Mouse (Mus musculus): Measurements from ENCODE around the gene Med12l. TPM values are rescaled to one million over a fixed set of nuclear protein-coding genes. Genes with fewer than 3 reads are reported as not detected.

The Med12l gene
- polyA plus RNA-seq, 1 experiment from 2014 or later: 1.0 TPM

GRCm38 (mm10) chr3:59168476-59168875 lies 162.9 kb downstream of the Med12l start:
- DNase-seq (ENCODE audit: low spot score): no peak
- no peaks in the 10 kb centered on the region; the same call in 1 of the 2 replicates for H3K4me1 ChIP-seq
- no peaks in the 10 kb centered on the region for H3K9me3 ChIP-seq (replicated peaks)
- H3K4me3 ChIP-seq: no peak overlapping the region
- no peak overlapping the region for H3K27ac ChIP-seq
- WGBS: 86% methylated on average over 6 of the region's 6 CpGs
- no peaks in the 10 kb centered on the region for H3K27me3 ChIP-seq (ENCODE audit: low read depth, poor library complexity, severe bottlenecking)
- no peaks in the 10 kb centered on the region for H3K36me3 ChIP-seq

- H3K4me3 ChIP-seq: no peak overlapping the region
- no peak overlapping the region for H3K27ac ChIP-seq
Observed at GRCm38 (mm10) chr3:59169215-59169614, 163.6 kb downstream of the Med12l start.

DNA sequence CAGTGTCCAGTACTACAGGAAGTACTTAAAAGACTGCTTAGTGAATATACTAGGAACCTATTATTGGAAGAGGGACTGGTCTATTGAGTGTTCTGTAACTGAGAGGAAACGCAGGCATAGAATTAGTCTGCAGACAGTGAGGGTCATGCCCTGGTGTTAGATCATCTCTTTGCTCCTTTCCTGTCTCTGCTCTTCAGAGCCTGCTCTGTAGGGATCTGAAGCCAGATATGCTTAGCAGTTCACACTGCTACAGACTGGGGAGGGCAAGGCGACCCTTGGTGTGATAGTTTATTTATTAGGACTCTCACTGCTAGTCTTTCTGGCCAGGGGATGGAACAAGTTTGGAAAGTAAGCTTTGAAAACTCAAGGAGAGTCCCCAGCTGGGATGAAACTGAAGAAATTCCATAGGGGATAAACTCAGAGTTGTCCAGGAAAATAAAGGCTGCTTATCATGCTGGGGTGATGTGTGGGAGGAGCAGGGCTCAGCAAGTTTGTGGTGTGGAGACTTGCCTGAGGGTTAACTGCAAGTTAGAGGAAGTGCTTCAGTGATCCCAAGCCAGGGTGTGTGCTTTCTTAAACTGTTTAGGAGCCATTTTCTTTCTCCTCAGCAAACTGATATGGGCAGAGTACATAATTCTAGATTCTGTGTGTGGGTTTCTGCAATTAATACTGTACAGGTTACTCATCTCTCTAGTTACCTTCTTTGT lies 164.4 kb downstream of the Med12l start:
- Histone ChIP-seq H3K36me3 (no peaks in the 10 kb centered on the region), H3K4me1 (no peaks in the 10 kb centered on the region; the same call in 1 of the 2 replicates), H3K4me3 (no peak overlapping the region), H3K9me3 (replicated peaks) (no peaks in the 10 kb centered on the region), H3K27ac (no peak overlapping the region), H3K27me3 (ENCODE audit: low read depth, poor library complexity, severe bottlenecking) (no peaks in the 10 kb centered on the region)
- 38% methylated on average over 2 of the region's 2 CpGs for WGBS
- DNase-seq (ENCODE audit: low spot score): no peak

More at GRCm38 (mm10) chr3:59169215-59169614, 163.6 kb downstream of the Med12l start:
- no peak for DNase-seq (ENCODE audit: low spot score)
- Histone ChIP-seq H3K4me1 (no peaks in the 10 kb centered on the region; the same call in 1 of the 2 replicates), H3K36me3 (no peaks in the 10 kb centered on the region), H3K9me3 (replicated peaks) (no peaks in the 10 kb centered on the region), H3K27me3 (ENCODE audit: low read depth, poor library complexity, severe bottlenecking) (no peaks in the 10 kb centered on the region)
- WGBS: 84% methylated on average over 4 of the region's 4 CpGs

DNA sequence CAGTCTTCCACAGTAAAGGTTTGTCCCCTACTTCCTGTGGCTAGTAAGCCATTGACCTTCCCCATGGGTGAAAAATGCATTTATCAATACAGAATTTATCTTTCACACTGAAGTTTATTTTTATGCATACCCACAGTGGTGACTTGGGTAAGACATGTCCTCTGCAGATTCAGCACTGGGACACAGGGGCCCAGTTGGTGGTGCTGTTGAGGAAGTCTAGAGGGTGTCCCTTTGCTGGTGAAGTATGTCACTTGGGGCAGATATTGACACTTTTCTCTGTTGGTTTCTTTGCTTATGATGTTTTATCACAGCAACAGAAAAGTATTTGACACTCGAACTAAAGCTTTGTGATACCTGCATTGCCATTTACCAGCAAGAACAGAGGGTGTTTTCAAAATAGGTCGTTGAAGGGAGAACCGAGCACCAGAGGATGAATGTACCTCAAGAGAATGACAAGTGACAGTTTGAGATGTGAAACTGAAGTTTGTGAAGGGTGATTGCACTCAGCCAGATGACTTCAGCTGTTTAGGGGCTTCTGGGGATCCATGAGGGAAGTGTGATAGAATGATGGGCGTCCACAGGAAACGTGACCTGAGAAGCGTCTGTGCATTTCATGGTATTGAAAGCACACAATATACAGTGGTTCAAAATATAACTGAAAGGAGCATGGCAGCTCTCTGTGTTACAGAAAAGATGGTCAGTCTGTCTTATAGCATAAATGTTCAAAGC lies 169.0 kb downstream of the Med12l start:
- Histone ChIP-seq H3K4me1 (no peaks in the 10 kb centered on the region; the same call in 1 of the 2 replicates), H3K36me3 (no peaks in the 10 kb centered on the region), H3K4me3 (no peak overlapping the region), H3K27ac (no peak overlapping the region), H3K27me3 (ENCODE audit: low read depth, poor library complexity, severe bottlenecking) (no peaks in the 10 kb centered on the region), H3K9me3 (replicated peaks) (no peaks in the 10 kb centered on the region)
- 82% methylated on average over 6 of the region's 6 CpGs for WGBS
- DNase-seq (ENCODE audit: low spot score): no peak

DNA sequence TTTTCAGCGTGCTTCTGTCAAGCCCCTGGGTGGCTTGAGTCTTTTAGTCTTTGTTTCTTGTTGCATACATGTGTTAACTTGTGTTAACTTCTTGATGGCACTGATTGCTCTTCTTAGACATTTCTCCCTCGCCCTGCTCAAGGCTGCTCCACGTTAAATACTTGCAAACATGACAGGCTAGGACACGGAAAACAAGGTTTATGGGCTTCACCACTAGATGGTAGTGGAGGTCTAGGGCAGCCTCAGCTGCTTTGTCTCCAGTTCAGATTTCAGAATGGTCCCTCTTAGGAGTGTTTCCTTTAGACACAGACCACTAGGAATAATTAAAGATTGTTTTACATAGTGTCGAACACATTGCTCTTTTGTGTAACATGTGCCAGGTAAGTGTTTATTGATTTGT lies 169.6 kb downstream of the Med12l start:
- H3K4me1 ChIP-seq: no peaks in the 10 kb centered on the region
- DNase-seq (ENCODE audit: low spot score): peak; percentile 43
- no peak overlapping the region for H3K4me3 ChIP-seq
- WGBS: 32% methylated on average over 5 of the region's 5 CpGs
- no peaks in the 10 kb centered on the region for H3K27me3 ChIP-seq (ENCODE audit: low read depth, poor library complexity, severe bottlenecking)
- H3K36me3 ChIP-seq: no peaks in the 10 kb centered on the region
- no peaks in the 10 kb centered on the region for H3K9me3 ChIP-seq (replicated peaks)
- no peak overlapping the region for H3K27ac ChIP-seq

DNA sequence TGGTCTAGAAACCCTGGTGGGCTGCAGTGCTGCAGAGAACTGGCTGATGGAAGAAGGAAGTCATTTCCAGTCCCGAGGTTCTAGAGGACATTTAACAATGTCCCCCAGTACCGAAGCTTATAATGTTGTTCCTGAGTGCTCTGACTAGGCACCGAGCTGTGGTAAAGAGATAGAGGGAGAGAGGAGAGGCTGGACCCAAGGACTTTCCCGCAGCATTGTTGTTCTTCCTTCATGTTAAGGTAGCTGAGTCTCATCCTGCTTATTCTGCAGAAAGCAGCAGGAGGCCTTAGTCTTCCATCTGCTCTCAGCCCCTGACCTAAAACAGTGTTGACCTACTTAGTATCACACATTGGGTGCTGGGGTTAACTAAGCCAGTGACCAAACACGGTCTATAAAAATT lies 171.2 kb downstream of the Med12l start:
- Histone ChIP-seq H3K27me3 (ENCODE audit: low read depth, poor library complexity, severe bottlenecking) (no peaks in the 10 kb centered on the region), H3K4me1 (no peaks in the 10 kb centered on the region), H3K27ac (no peak overlapping the region), H3K9me3 (replicated peaks) (no peaks in the 10 kb centered on the region), H3K36me3 (no peaks in the 10 kb centered on the region), H3K4me3 (no peak overlapping the region)
- WGBS: 84% methylated on average over 5 of the region's 5 CpGs
- no peak for DNase-seq (ENCODE audit: low spot score)

DNA sequence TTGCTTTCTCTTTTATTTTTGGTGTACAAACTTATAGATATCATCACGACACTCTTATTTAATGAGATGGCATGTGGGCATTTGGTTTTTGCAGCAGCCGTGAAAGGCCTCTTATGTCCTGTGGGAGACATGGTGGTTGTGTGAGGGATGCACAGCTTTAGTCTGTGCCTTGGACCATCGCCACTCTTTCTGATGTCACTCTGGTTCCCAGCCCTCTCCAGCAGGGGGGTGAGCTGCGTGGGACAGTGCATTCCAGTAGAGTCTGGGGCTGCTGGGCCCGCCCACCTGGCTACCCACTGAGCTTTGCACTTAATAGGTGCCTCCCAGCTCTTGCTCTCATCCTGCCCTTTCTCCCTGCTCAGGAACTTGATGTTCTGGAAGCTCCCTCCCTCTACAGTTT lies 175.5 kb downstream of the Med12l start:
- 66% methylated on average over 5 of the region's 5 CpGs for WGBS

GRCm38 (mm10) chr3:59182129-59182528 lies 176.5 kb downstream of the Med12l start:
- H3K27ac ChIP-seq: no peak overlapping the region
- H3K4me1 ChIP-seq: no peaks in the 10 kb centered on the region

More for the DNA sequence above, 175.5 kb downstream of the Med12l start:
- H3K4me1 ChIP-seq: no peaks in the 10 kb centered on the region
- no peak overlapping the region for H3K27ac ChIP-seq
- no peak overlapping the region for H3K4me3 ChIP-seq
- H3K9me3 ChIP-seq (replicated peaks): no peaks in the 10 kb centered on the region
- no peaks in the 10 kb centered on the region for H3K27me3 ChIP-seq (ENCODE audit: low read depth, poor library complexity, severe bottlenecking)
- H3K36me3 ChIP-seq: no peaks in the 10 kb centered on the region
- no peak for DNase-seq (ENCODE audit: low spot score)

GRCm38 (mm10) chr3:59185662-59186061 lies 180.0 kb downstream of the Med12l start:
- Histone ChIP-seq H3K27ac (no peak overlapping the region), H3K9me3 (replicated peaks) (no peaks in the 10 kb centered on the region), H3K4me3 (no peak overlapping the region), H3K4me1 (no peaks in the 10 kb centered on the region), H3K27me3 (ENCODE audit: low read depth, poor library complexity, severe bottlenecking) (no peaks in the 10 kb centered on the region), H3K36me3 (no peaks in the 10 kb centered on the region)
- no peak for DNase-seq (ENCODE audit: low spot score)
- 94% methylated on average over 4 of the region's 4 CpGs for WGBS

More at GRCm38 (mm10) chr3:59182129-59182528, 176.5 kb downstream of the Med12l start:
- no peaks in the 10 kb centered on the region for H3K9me3 ChIP-seq (replicated peaks)
- no peak for DNase-seq (ENCODE audit: low spot score)
- H3K27me3 ChIP-seq (ENCODE audit: low read depth, poor library complexity, severe bottlenecking): no peaks in the 10 kb centered on the region
- H3K4me3 ChIP-seq: no peak overlapping the region
- H3K36me3 ChIP-seq: no peaks in the 10 kb centered on the region

DNA sequence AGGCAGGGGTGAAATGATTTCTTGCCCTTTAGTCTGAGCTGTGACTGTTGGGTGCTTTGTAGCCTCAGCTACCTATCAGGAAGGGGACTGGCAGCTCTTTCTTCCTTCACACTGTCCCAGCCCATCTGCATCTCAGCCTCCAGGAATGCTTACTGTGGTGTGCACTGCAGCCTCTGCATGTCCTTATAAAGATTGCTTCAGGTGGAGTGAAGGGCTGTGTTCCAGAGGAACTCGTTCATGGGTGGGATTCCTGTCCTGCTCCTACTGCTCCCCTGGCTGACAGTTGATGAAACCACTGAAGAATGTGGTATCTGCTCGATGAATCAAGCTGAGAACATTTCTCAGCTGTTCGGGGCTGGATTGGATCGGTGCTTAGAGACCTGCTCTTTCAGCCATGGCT lies 181.7 kb downstream of the Med12l start:
- no peaks in the 10 kb centered on the region for H3K4me1 ChIP-seq
- no peaks in the 10 kb centered on the region for H3K27me3 ChIP-seq (ENCODE audit: low read depth, poor library complexity, severe bottlenecking)
- no peak overlapping the region for H3K27ac ChIP-seq
- H3K4me3 ChIP-seq: no peak overlapping the region
- no peak for DNase-seq (ENCODE audit: low spot score)
- 90% methylated on average over 4 of the region's 4 CpGs for WGBS
- no peaks in the 10 kb centered on the region for H3K9me3 ChIP-seq (replicated peaks)
- no peaks in the 10 kb centered on the region for H3K36me3 ChIP-seq

- no peak overlapping the region for H3K4me3 ChIP-seq
- H3K27ac ChIP-seq: no peak overlapping the region
- no peaks in the 10 kb centered on the region for H3K9me3 ChIP-seq (replicated peaks)
- 95% methylated on average over 6 of the region's 6 CpGs for WGBS
- H3K36me3 ChIP-seq: no peaks in the 10 kb centered on the region
- no peaks in the 10 kb centered on the region for H3K4me1 ChIP-seq
- H3K27me3 ChIP-seq (ENCODE audit: low read depth, poor library complexity, severe bottlenecking): no peaks in the 10 kb centered on the region
- DNase-seq (ENCODE audit: low spot score): no peak
Observed at GRCm38 (mm10) chr3:59191674-59192073, 186.0 kb downstream of the Med12l start.

DNA sequence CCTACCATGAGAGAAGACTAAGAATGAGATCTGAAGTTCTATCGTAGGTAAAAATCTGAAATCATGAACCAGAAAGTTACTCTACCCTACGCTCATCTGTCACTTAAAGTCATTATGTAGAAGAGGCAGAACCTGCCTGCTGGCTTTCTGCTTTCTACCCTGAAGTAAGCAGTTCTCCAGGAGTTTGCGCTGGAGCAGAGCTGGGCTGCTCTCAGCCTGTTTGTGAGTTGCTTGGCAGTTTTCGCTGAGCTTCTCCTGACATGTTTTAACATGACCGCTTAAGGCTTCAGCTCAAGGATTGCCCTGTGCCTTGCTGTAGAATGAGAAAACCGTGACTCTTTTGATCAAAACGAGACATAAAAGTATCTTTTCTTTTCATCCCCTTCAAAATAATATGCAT lies 188.5 kb downstream of the Med12l start:
- no peak for DNase-seq (ENCODE audit: low spot score)
- Histone ChIP-seq H3K4me1 (no peaks in the 10 kb centered on the region), H3K4me3 (no peak overlapping the region), H3K36me3 (no peaks in the 10 kb centered on the region), H3K27me3 (ENCODE audit: low read depth, poor library complexity, severe bottlenecking) (no peaks in the 10 kb centered on the region), H3K27ac (no peak overlapping the region), H3K9me3 (replicated peaks) (no peaks in the 10 kb centered on the region)
- 87% methylated on average over 7 of the region's 7 CpGs for WGBS

GRCm38 (mm10) chr3:59194938-59195337 lies 189.3 kb downstream of the Med12l start, which contains the start of gene Gpr87:
Gene Gpr87 (minus strand): TSS chr3:59195104.
- no peak for DNase-seq (ENCODE audit: low spot score)
- no peak within 1 kb of the TSS for H3K27ac ChIP-seq
- no peaks in the 10 kb centered on the region for H3K9me3 ChIP-seq (replicated peaks)
- no peaks in the 10 kb centered on the region for H3K4me1 ChIP-seq
- H3K27me3 ChIP-seq (ENCODE audit: low read depth, poor library complexity, severe bottlenecking): no peaks in the 10 kb centered on the region
- no peak within 1 kb of the TSS for H3K4me3 ChIP-seq
- H3K36me3 ChIP-seq: no peaks in the 10 kb centered on the region
- WGBS: 84% methylated on average over 7 of the region's 7 CpGs

Data from limb, embryonic 10.5 days (tissue).